Mouse (Mus musculus) regulatory T cell (primary cell): ENCODE results near the gene Lmntd1.

Experiments
- in situ Hi-C: fragments of 300-600 bp; cut with MboI, MseI; formaldehyde crosslinking; loops from one replicate; pipeline ENCODE4 v1.15.1; 2025; ENCODE audit warnings: high pct_unique_total_duplicates

Lmntd1 gene

GRCm38 (mm10) chr6:145605203-145605602 lies 8.9 kb downstream of the Lmntd1 start:
- in situ Hi-C loops, result no loop called here

- in situ Hi-C loops, result no loop called here
Measured at GRCm38 (mm10) chr6:145604648-145605047, 9.5 kb downstream of the Lmntd1 start.

DNA sequence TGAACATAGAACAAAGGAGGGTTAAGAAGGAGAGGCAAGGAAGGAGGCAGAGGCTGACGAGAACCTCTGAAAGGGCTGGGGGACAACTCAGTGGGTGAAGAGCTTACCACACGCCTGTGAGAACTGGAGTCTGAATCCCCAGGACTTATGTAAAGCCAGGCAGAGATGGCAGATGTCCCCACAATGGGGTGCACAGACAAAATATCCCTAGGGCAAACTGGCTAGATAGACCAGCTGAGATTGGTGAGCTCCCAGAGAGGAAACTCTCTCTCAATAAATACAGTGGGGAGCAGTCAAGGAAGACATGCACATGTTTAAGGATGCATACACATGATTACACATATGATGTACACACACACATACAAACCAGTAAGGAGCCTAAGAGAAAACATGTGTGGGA lies 10.0 kb downstream of the Lmntd1 start:
- in situ Hi-C loops, result no loop called here

- in situ Hi-C loops, result no loop called here
Measured at GRCm38 (mm10) chr6:145598794-145599555, 15.1 kb downstream of the Lmntd1 start.

GRCm38 (mm10) chr6:145595905-145596304 lies 18.2 kb downstream of the Lmntd1 start:
- in situ Hi-C loops, result no loop called here

DNA sequence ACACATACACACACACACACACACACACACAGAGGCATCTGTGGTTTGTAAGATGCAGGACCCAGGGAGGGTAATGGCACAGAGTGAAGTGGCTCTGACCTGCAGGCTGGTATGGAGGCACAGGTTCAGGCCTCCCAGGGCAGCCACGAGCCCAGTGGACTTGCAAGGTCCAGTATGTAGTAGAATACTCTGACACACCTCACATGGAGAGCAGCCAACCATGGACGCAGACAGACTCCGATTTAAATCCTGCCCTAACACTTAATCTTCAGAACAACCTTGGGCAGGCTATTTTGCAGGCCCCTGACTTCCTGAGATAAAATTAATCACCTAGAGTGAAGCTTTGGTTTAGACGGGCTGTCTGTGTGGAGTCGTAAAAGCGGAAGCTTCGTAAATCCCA lies 20.1 kb downstream of the Lmntd1 start:
- in situ Hi-C loops, result no loop called here

- in situ Hi-C loops, result no loop called here
Measured at GRCm38 (mm10) chr6:145592531-145592998, 21.6 kb downstream of the Lmntd1 start.

DNA sequence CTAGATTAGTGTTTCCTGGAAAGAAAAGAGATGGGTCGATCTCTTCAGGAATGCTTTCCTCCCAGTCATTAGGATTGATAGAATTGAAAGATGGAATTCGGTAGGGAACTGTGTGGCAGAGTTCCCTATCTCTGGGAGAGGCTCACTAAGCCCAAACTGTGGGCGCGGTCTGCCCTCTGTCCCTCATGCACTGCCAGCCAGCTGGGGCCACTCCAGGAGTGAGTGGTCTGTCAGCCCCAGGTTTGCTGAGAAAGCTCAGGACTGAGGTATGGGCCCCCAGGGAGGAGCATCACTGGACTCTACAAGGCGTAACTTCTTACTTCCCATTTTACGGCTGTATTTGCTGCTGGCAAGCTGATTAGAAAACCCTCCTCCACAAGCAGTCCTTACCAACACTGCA lies 22.1 kb downstream of the Lmntd1 start:
- in situ Hi-C loops, result no loop called here

DNA sequence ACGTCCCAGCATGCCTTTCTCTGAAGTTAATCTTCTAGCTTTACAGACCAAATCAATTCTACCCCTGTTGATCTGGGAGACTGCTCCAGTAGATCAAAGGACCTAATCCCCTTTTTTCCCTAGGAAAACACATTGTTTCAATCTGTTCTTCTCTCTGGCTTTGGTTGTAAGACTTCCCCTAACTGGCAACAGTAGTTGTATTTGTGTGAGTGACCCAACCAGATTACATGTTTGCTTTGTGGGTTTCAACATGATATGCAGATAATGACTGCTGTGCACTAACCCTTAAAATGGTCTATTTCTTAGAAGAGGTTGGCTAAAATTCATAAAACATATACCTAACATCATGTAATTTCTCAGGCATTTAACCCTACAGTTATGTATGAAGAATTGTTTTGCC lies 22.5 kb downstream of the Lmntd1 start:
- in situ Hi-C loops, result no loop called here

- in situ Hi-C loops, result no loop called here
Measured at GRCm38 (mm10) chr6:145590501-145591293, 23.4 kb downstream of the Lmntd1 start.

DNA sequence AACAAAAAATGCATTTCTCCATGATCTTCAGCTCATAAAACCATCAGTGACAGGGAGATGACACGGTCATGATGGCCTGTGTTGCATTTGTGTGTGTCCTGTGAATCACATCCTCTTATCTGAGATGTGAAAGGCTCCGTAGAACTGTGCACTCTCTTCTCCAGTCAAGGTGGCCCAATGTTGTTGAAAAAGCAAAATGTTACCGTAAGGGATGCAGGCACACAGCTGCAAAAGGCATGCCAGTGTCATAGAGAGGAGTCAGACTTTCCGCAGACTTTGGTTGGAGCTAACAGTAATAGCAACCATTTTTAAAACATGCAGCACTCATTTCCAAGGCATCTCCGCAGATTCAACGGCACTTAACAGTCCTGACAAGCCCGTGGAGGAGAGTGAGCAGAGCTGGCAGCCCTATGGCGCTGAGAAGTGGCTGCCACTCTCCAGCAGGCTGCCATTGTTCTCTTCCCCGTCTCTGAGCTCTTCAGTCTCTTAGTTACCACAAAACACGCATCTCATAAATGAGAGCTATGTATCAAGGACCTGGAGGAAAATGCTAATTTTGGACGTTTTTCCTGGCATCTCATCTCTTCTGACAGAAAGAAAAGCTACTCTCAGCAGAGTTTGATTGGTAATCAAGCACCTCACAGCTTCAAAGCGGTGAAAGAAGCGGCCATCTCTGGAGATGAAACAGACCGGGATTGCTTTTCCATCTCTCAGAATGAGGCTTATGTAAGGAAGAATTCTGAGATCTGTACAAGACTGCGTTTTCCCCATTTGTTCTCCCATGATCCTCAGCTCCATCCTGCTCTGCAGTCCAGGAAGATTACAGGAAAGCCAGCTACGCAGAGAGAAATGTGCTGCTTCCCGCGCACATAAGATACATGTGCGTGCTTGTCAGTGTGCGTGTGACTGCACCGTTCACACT lies 28.8 kb downstream of the Lmntd1 start:
- in situ Hi-C loops, result no loop called here

DNA sequence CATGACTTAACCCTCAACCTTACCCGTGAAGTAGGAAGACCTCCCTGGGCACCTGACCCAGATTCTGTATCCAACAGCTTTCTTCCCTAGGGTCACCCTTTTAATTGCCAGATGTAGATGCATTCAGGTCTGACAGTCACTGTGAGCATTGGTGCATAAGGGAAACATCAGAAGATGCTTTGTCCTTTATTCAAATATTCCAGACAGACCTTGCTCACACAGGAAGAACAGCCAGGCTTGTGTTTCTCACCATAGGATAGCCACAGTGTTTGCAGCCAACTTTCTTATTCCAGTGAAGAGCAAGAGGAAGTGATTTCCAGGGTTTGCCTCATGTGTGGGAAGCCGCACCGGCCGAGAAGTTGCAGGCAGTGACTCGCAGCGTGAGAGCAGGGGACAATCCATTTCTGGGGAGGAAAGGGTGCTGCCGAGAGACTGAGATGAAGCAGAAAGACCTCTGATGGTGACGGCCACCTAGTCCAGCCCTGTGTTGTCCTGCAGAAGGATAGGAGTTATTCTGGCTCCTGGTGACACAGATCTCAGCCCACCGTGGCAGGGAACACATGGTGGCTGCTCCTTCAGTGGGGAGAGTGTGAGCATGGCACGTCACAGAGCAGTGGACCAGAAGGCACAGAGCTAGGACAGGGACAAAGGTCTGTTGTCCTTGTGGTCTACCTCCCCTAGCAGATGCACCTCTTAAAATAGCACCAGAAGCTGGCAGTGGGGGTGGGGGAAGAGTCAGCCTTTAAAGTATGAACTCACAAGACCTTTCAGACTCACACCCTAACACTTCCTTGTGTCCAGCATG lies 32.6 kb downstream of the Lmntd1 start:
- in situ Hi-C loops, result no loop called here

DNA sequence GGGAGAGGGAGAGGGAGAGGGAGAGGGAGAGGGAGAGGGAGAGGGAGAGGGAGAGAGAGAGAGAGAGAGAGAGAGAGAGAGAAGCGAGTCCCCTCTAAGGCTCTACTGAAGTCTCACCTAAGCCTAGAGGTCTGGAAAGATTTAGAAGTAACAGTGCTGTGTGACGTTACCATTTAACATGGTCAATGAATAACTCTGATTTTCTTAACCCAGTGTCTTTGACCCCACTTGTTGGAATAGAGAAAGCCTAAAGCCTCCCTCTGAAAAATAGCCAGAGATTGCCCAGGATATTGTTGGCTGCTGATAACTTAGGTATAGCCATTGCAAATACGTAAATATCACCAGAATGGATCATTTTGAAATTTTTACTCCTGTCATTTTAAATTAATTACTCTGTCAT lies 34.4 kb downstream of the Lmntd1 start:
- in situ Hi-C loops, result no loop called here

DNA sequence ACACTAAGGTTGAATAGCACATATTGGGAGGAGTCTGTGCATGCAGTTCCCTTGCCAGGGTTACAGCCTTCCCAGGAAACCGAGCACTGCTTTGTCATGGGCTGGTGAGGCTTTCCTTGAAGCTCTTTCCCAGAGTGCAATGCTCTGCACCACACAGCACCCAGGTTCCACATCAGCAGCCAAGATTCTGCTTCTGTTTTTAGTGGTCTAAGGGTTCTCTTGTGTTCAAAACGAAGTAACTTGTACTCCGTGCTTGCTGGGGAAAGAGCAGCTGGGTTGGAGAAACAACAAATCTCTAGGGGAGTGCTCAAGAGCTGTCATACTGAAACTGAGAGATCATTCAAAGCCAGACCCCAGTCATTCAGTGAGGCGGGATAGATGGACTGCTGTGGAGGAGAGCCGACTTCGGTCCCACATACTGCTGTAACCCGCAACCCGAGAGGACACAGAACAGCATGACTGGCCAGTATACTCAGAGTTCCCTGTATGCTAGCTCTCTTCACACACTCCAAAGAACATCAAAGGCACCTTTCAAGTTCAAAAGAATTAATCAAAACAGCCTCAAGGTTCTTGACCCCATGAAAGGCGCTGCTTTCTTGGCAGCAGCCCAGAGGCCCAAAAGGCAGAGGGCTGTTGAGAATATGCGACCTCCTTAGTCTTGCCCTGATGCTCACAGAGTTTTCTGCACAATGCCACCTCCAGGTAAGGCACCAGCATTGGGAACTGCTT lies 35.5 kb downstream of the Lmntd1 start:
- in situ Hi-C loops, result no loop called here

DNA sequence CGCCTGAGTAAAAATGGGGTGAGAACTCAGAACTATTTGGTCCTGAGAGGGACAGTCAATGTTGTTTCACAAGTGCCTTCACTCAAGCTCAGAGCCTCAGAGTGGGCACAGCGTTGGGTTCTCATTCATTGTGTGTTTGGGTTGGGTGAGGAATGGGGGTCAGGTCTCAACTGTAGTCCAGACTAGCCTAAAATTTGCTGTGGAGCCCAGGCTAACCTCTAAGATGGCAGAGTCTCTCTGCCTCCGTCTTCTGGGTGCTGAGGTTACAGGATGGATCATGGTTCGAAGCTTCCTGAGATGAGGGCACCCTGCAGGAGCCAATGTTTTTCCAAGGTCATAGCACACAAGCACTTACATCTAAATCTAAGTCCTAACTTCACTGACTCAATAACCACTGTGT lies 37.4 kb downstream of the Lmntd1 start:
- in situ Hi-C loops, result no loop called here

DNA sequence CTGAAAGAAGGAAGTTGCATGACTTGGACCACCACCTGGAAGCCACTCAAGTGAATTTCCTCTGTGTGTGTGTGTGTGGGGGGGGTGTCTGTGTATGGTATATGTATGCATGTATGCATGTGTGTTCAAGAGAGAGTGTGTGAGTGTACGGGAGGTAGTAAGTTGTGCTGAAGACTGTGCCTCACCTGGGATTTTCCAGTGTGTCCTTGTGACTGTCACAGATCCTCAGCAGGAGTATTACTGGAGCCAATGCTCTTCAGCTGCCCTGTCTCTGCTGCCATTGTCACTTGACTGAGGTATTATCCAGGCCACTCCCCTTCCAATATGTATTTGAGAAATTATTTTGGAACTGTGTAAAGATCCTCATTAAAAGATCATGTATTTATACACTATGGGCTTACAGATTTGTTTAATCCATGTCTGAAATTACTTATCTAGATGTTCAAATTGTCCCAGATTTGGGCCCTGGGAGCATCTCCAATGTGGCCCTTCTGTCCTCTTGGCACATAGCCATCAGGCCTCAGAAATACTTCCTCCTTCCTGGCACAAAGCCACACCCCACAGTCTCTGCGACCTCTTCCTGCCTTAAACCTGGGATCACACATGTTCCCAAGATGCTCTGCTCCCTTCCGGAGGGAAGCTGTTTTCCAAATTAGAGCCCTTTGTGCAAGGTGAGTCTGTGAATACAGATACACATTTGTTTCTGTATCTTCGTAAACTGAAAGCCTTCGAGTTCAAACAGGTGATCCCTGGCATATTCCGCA lies 40.7 kb downstream of the Lmntd1 start:
- in situ Hi-C loops, result no loop called here

DNA sequence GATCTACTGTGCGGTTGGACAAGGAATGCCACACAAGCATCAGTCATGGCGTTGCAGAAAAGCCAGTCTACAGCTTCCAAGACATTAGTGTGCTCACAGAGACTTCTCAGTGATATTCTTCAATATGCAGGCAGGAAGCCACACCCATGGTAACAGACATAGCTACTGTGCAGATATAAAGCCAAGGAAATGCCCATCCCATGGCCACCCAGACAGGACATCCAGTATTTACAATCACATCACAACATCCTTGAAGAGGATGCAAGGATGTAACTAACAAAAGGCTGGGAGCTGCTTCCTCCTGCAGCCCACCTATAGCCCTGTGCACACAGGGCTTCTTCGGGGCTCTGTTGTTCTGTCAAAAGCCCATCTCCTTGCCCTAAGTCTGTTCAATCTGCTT lies 45.4 kb downstream of the Lmntd1 start:
- in situ Hi-C loops, result no loop called here

- in situ Hi-C loops, result no loop called here
Measured at GRCm38 (mm10) chr6:145567832-145568231, 46.3 kb downstream of the Lmntd1 start.

GRCm38 (mm10) chr6:145567296-145567695 lies 46.8 kb downstream of the Lmntd1 start:
- in situ Hi-C loops, result no loop called here

GRCm38 (mm10) chr6:145565663-145566062 lies 48.5 kb downstream of the Lmntd1 start:
- in situ Hi-C loops, result no loop called here
